ENCODE assay signal across 1 mouse cellular context in genomic region chr16:85386801-85387200, GRCm38 (mm10).
TF ChIP-seq lines count a peak whose summit lies in the region.

No protein-coding gene starts in this region.

TF ChIP-seq in CH12.LX, 34 proteins besides CTCF, POLR2A, EP300 and RAD21 (continued from another document):
- TF ChIP-seq POLR2AphosphoS2 (IDR thresholded peaks at IDR 0.05; ENCODE audit: low read depth, low read length) (no peak), NELFE (IDR thresholded peaks at IDR 0.05; ENCODE audit: low read depth, low read length) (no peak)
